Mouse (Mus musculus) bone marrow macrophage, adult 2 months (primary cell): ENCODE measurements around the gene Sox5. TPM values are rescaled to one million over a fixed set of nuclear protein-coding genes. Genes with fewer than 3 reads are reported as not detected.

Source experiments
- H3K27ac ChIP-seq: 2 replicates; pipeline ENCODE4 v1.5.1; 2012; ENCODE audit warnings: low read depth, low read length; ENCODE audit not compliant: insufficient read depth
- H3K4me1 ChIP-seq: 2 replicates; pipeline ENCODE4 v1.6.1; 2012; ENCODE audit warnings: low read length; ENCODE audit not compliant: control insufficient read depth, insufficient read depth
- H3K4me3 ChIP-seq: 2 replicates; pipeline ENCODE4 v1.5.1; 2012; ENCODE audit warnings: mild to moderate bottlenecking, low read length, moderate library complexity; ENCODE audit not compliant: insufficient read depth
- CTCF ChIP-seq: IDR thresholded peaks from 2 replicates; pipeline ENCODE4 v1.5.1; 2012; ENCODE audit warnings: low read depth, mild to moderate bottlenecking, low read length, moderate library complexity
- POLR2A ChIP-seq: IDR thresholded peaks from 2 replicates; pipeline ENCODE4 v1.6.1; 2012; ENCODE audit warnings: mild to moderate bottlenecking, low read depth, low read length, borderline replicate concordance
- polyA plus RNA-seq: library from polyadenylated mRNA; stranded (reverse); fragments of >200 nt; gene quantifications from 2 replicates; pipeline ENCODE4 v1.2.4, GENCODE M21; 2012; ENCODE audit not compliant: missing spikeins, insufficient read depth, insufficient read length

The Sox5 gene
- polyA plus RNA-seq, 1 experiment, result 0.58 TPM

DNA sequence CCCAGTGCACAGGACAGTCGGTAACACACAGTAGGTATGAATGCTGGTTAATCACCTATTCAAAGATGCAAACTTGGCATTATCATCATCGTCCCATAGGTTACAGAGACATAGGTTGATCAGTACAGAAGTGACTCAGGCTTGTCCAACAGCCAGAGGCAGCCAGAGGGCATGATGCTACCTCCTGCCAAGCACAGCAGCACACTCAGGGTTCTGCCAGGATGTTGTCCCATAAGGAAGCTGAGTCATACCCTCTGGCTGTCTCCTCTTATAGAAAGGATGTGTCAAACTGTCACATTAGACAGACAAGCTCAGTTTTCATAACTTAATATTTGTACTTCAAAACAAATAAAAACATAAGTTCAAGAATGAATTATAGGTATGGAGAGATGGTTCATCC lies 923.2 kb downstream of the Sox5 start:
- Histone ChIP-seq H3K4me1 (no peaks in the 10 kb centered on the region), H3K27ac (no peak overlapping the region), H3K4me3 (no peak overlapping the region)
- no peak for TF ChIP-seq CTCF
- no peak for TF ChIP-seq POLR2A

DNA sequence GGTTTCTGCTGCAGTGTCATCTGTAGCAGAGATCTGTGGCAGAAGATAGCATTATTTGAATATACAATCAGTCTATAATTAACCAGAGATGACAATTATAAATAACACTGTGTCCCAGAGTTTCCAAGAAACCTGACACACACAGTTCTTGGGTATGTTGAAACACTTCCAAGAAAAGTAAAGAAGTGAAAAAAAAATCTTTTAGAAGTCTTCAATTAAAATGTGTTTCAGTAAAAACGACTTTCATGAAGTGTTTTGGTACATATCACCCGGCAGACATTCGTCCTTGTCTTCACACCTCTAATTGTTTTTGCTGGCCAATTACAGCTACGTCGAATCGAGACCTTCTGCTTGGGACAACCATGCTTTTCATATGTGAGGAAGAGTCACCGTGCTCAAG lies 924.4 kb downstream of the Sox5 start:
- no peak for TF ChIP-seq POLR2A
- TF ChIP-seq CTCF, result no peak
- H3K4me1 ChIP-seq, result no peaks in the 10 kb centered on the region
- no peak overlapping the region for H3K4me3 ChIP-seq
- H3K27ac ChIP-seq, result no peak overlapping the region

DNA sequence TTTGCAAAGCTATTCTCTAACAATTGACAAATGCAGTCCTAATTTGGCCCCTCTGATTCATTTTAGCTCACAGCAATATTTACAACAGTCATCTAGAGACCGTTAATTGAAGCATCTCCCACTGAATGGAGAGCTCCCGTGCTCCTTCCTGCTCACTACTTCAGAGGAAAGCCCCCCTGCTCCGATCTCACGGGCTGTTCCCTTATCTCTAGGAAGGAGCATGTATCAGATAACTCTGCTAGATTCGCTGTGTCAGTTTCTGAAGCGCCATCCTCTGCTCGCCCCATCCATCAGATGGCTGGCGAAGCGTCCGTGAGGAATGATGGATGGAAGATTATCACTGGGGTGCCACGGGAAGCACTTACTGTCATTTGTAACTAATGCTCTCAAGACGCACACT lies 926.4 kb downstream of the Sox5 start:
- Histone ChIP-seq H3K27ac (no peak overlapping the region), H3K4me3 (no peak overlapping the region), H3K4me1 (no peaks in the 10 kb centered on the region)
- TF ChIP-seq CTCF, result no peak
- no peak for TF ChIP-seq POLR2A

DNA sequence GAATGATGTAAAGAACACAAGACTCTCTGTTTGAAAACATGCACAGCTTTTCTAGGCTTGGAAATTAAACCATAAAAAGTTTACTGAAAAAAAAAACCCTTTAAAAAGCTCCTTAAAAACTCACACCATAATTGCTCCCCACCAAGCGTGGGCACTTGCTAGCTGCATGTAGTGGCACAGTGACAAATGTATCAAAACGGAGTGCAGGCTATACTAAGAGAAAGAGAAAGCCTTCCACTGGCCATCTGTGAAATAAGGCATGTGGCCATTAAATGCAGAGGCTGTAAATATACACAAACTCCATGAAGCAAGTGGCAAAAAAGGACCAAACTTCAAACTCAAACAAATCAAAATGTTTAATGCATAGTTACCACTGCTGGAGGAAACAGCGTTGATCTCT lies 927.7 kb downstream of the Sox5 start:
- no peak overlapping the region for H3K4me3 ChIP-seq
- no peaks in the 10 kb centered on the region for H3K4me1 ChIP-seq
- no peak for TF ChIP-seq POLR2A
- no peak for TF ChIP-seq CTCF
- no peak overlapping the region for H3K27ac ChIP-seq

DNA sequence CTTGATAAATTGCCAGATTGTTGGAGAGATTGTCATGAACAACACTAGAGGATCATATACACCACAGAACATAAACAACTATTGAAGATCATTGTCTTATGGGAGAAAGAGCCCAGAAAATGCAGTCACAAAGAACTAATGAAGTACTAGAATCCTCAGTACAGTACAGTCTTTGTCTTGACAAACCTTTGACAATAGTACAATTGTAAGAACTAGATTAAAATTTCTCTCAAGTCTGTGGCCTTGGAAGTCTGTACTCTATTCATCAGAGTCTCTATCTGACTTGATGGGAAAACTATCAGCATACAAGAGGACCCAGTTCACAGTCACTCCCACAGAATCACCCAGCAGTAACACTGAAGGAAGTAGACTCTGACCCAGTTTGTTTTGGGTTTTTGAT lies 936.0 kb downstream of the Sox5 start:
- TF ChIP-seq POLR2A, result no peak
- no peak for TF ChIP-seq CTCF
- Histone ChIP-seq H3K4me3 (no peak overlapping the region), H3K4me1 (no peaks in the 10 kb centered on the region), H3K27ac (no peak overlapping the region)

DNA sequence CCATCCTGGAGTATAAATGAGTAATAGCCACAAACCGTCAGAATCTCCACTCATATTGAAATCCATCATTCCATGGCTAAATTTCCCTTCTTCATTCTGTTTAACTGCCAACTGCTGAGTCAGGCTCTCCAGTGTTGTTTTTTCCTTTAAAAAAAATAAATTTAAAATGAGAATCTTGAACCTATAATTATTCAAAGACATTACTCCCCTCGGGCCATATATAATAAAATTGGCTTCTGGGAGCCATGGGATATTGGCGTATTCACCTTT lies 937.1 kb downstream of the Sox5 start:
- TF ChIP-seq POLR2A (no peak), CTCF (no peak)
- no peaks in the 10 kb centered on the region for H3K4me1 ChIP-seq
- no peak overlapping the region for H3K4me3 ChIP-seq
- H3K27ac ChIP-seq, result no peak overlapping the region

DNA sequence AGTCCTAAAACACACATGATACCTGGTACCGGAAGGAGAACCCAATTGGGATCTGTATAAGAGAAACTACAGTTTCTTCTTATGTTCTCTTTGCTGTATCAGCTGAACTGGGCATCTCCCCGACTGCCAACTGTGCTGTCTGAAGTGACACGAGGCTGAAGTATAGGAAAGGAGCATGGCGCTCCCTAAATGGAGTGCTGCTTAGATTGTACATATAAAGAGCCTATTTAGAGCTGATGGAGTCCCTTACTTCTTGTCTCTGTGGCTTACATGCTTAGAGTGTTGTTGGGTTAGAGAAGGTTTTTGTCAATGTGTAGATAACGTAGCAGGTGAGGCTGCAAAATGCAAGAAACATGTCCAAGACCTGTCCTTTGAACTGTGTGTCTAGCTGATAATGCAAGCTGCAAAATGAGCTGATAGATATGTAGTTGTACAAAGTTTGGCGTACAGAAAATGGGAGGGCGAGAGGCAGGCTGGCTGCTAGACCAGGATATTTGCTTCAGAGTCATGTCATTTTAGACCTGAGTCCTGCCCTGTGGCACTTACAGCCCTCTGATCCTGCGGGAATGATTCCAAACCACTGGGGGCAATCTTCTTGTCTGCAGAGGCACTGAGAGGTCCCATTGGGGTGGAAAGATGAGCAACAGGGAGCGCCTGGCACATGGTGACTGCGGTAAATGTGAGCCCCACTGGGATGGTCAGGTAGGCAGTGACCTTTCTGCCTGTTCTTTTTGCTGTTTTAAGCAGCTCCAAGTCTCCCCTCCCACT lies 937.7 kb downstream of the Sox5 start:
- H3K27ac ChIP-seq, result no peak overlapping the region
- no peaks in the 10 kb centered on the region for H3K4me1 ChIP-seq
- H3K4me3 ChIP-seq, result no peak overlapping the region
- no peak for TF ChIP-seq CTCF
- TF ChIP-seq POLR2A, result no peak

DNA sequence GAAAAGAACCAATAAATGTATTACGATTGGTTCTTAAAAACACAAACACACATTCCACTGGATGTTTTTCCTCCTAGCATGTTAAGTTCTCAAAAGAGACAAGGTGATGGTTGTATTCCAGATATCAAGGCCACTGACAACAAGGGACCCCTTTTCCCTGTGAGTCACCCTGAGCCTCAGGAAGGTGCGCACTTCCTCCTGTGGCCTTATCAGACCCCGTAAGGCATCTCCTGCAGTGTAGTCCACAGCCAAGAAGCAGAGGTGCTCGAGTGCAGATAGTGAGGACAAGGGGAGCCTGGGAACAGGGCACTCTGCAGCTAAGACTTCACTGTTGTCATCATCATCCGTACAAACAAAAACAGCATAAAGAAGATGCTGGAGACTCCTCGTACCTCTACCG lies 939.8 kb downstream of the Sox5 start:
- H3K4me1 ChIP-seq, result no peaks in the 10 kb centered on the region
- TF ChIP-seq CTCF, result no peak
- no peak overlapping the region for H3K4me3 ChIP-seq
- H3K27ac ChIP-seq, result no peak overlapping the region

DNA sequence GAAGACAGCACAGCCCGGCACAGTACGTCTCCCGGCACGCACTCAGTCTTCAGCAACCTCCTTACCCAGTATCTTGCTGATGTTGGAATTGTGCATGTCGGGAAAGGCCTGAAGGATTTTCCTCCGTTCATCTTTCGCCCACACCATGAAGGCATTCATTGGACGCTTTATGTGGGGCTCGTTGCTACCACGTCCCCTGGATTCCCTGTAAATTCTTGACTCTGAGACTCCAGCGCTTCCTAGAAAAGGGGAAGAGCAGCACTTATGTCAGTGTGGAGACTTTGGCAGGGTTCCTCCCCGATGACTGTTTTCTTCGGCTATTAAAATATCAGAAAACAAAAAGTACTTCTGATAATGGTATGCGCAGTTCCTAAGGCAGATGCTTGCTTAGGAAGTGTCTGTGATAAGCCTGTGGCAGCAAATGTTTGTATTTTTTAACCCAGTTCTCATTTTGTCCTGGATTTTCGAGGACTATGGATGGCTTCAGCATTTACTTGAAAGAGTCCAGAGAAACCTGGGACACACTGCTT lies 940.6 kb downstream of the Sox5 start:
- H3K4me3 ChIP-seq, result no peak overlapping the region
- H3K4me1 ChIP-seq, result no peaks in the 10 kb centered on the region
- TF ChIP-seq CTCF (no peak), POLR2A (no peak)
- no peak overlapping the region for H3K27ac ChIP-seq

DNA sequence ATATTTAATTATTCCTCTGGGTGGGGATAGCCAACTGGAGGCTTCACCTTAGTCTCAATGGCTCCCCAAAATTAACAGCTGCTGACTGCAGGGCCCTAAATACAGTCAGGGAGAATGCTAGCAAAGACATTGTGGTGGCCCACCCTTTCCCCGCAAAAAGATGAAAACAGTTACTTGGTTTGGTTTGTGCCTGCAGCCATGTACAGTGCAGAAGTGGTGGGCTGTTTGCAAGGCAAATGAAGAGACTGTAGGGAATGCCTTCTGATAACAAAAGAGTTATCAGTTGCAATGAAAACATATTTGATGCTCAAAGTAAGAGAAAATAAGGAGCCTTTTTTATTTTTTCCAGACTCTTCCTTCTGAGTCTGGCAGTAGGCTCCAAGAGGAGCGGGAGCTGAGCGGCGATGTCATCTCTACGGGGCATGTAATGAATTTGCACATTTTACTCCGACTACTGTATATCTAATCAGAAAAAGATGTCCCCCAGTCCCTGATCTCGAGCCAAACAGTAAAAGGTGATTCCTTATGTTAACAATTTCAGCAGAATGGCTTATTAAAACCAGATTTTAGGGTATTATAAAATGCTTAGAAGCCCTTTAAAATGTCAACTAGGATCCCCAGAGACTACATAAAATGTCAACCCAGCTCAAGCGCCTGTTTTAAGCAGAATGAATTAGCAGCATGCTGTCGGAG lies 943.2 kb downstream of the Sox5 start:
- H3K4me1 ChIP-seq, result no peaks in the 10 kb centered on the region
- H3K27ac ChIP-seq, result no peak overlapping the region
- TF ChIP-seq CTCF, result no peak
- TF ChIP-seq POLR2A, result no peak
- H3K4me3 ChIP-seq, result no peak overlapping the region

DNA sequence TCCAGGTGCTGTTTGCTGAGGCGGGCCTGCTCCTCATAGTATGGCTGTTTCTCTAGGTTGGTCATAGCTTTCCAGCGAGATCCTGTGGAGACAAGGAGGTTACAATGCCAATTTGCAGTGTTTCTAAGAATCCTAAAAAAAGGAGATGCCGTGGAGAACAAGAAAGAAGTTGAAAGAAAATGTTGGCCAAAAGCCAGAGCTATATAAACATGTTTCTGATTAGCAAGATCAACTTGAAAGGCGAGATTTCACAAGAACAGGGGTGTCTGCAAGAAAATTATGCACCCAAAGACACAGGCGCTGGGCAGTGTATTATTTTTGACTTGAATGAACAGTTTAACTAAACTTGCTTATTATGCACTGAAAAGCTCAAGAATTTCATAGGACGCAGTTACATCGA lies 946.4 kb downstream of the Sox5 start:
- TF ChIP-seq CTCF (no peak), POLR2A (no peak)
- H3K4me3 ChIP-seq, result no peak overlapping the region
- H3K4me1 ChIP-seq, result no peaks in the 10 kb centered on the region
- H3K27ac ChIP-seq, result no peak overlapping the region
